Mouse (Mus musculus): ENCODE results near the gene Zic4.

DNA sequence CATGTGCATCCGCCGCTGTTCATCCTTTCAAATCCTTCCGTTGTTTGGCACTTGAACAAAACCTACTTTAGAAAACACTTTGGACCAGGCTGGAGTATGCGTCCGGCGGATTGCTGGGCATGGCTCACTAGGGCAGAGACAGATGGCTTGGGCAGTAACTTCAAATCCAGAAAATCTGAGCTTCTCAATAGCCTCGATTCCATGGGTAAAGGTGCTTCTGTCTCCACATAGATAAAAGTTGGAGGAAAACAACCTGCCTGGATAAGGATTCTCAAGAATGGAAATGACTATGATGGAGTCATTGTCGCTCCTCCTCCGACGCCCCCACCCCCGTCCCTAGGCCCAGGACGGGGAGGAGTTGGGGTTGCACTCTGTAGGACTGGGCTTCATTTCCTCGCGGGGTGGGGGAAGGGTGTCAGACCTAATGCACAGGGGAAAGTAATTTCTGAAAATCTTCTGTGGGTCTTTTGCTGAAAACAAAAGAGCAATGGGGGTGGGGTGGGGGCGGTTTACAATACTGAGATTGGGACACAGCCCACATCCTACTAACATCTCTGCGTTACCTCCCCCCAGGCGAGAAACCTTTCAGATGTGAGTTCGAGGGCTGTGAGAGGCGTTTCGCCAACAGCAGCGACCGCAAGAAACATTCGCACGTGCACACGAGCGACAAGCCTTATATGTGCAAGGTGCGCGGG lies 21.4 kb downstream of the Zic4 start:
- TF ChIP-seq GATA1 (IDR thresholded peaks at IDR 0.05; ENCODE audit: low read length), result no peak
- TF ChIP-seq TAL1 (IDR thresholded peaks at IDR 0.05; ENCODE audit: low read length), result no peak

Measured in erythroblast, embryonic 14.5 days (primary cell).